Mouse (Mus musculus) fibroblast of lung, adult 2 months (primary cell): ENCODE measurements around the gene Fam209.

Source experiments
- DNase-seq: peaks from one replicate; pipeline ENCODE4 v3.0.0-alpha.2; 2011; ENCODE audit warnings: low read depth

The Fam209 gene

GRCm38 (mm10) chr2:172472318-172472717 lies at the start of gene Fam209:
TSS of gene Fam209 (plus strand) at chr2:172472520.
- no peak for DNase-seq

DNA sequence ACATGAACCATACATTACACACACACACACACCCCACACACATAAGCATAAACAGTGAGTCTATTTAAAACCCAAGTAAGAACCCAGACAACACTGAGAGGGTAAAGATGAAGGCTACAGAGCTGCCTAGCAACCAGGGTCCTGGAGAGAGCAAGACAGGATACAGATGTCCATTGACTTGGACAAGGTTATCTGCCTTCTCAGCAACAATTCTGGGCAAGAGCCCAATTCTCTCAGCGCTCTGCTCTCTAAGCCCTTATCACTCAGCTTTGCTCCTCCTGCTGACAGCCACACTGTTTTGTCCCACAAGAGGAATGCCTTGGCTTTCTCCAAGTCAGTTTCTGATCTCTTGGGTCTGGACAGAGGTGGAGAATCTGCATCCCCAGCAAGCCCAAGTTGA lies 41.7 kb upstream of the Fam209 start:
- DNase-seq = no peak

- DNase-seq = no peak
Measured at GRCm38 (mm10) chr2:172433746-172434145, 38.6 kb upstream of the Fam209 start.

DNA sequence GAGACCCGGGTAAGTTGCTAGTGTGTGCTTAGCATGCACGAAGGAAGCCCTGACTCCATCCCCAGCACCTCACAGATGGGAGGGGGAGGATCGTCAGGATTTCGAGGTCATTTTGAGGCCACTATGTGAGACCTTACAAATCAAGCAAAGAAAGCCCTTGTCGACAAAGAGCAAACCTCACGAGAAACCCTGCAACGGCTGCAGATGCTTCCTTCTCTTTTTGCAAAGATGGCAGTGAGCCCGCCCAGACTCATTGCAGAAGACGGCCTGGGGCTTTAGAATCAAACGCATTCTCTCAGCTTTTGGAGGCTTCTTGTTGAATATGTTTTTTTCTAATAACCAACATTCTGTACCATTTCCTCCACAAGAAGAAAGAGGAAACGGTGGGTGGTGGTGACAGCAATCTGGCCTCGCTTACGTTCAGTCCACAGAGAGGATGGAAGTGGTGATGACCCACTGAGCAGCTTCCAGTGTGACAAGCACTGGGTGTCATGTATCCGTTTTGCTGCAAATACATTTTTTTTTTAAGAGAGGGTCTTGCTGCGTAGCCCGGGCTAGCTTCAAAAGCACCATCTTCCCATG lies 34.9 kb upstream of the Fam209 start:
- no peak for DNase-seq

DNA sequence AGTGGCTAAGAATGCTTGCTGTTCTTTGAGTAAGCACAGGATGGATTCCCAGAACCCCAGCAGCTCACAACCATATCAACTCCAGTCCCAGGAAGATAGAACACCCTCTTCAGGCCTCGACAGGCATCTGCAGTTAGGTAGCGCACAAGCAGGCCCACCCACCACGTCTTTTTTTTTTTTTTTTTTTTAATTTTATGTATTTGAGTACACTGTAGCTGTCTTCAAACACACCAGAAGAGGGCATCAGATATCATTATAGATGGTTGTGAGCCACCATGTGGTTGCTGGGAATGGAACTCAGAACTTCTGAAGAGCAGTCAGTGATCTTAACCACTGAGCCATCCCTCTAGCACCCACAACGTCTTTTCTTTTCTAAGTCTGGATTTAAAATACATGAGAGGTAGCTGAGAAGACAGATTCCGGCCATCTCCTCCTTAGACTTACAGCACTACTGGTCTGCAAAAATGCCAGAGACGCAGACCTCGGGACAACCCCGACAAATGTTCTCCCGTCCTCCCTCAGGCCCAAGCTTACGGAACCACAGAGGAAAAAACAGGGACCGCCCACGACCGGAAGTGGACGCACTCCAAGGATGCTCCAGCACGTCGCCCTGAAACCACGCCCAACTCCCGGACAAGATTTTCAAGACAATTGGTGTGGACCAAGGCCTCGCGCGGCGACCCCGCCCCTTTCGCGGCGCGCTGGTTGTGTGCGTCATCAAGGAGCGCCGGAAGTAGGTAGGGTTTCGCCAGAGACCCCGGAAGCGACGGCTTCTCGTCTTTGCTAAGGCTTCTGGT lies 32.3 kb upstream of the Fam209 start, which contains the start of gene Rtf2:
Rtf2 (plus strand) TSS at position 714 of the 797 bp plus-strand sequence.
- DNase-seq = peak; percentile 93

GRCm38 (mm10) chr2:172440640-172441005 lies 31.7 kb upstream of the Fam209 start:
- DNase-seq = no peak

DNA sequence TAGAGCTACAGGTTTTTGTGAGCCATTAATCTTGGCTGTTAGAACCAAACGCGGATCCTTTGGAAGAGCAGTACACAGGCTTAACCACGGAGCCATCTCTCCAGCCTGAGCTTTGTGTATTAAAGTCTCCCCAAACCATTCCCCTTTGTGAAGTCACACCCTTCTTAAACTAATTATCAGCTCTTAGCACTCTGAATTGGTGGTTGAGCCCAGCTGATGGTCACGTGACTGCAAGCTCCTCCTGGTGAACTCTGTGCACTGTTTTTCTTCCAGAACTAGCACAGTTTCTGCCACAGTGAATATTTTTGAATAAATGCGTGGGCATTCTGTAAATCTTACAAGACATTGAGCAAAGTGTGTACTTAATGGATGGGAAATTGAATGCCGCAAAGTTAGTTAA lies 31.1 kb upstream of the Fam209 start:
- DNase-seq = no peak

- no peak for DNase-seq
Measured at GRCm38 (mm10) chr2:172445617-172446016, 26.7 kb upstream of the Fam209 start.

GRCm38 (mm10) chr2:172447317-172447716 lies 25.0 kb upstream of the Fam209 start:
- no peak for DNase-seq

DNA sequence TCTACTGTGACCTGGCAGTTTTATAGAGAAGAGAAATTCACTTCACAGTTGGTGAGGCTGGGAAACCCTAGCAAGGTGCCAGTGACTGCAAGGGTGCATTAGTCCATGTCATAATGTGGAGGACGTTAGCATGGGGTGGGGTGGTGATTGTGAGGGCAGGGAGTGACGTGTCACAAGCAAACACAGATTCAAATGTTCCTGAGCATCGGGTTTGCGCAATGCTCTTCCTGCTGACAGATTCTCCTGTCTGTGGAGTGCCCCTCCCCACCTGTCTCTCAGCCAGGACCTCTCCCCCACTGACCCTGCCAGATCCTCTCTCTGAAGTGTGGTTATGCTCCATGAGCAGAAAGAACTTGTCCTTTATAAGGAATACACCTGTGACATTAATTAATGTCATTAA lies 24.0 kb upstream of the Fam209 start:
- no peak for DNase-seq

DNA sequence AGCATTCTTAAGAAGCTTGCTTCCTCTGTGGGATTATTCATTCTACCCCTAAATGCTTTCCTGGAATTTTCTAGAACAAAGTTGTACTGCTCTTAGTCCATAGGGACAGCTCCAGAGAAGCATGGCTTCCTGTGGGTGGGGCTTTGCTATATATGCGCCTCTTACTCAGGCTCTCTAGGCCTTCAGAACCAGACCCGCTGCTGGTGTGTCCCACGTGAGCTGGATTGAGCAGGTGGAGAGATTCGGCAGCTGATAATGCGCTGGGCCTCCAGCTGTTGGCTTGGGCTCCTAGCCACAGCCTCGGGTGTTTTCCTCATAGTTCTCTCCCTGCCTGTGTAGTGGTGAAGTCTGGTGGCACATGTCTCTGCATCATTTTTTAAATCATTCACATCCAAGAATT lies 21.7 kb upstream of the Fam209 start:
- no peak for DNase-seq

DNA sequence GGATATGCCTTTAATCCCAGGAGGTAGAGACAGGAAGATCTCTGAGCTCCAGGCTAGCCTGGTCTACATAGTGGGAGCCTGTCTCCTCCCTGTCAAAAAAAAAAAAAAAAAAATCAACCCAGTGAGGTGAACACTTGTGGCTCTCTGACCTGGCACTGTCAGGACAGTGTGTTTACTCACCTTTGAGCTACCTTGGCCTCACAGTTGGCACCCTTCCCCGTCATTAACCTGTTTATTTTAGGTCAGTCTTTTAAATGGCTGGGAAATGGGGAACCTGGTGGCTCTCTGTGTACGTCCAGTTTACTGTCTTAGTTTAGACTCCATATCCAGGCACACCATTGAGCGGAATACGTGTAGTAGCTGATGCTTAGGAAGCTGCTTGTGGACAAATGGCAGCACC lies 20.3 kb upstream of the Fam209 start:
- no peak for DNase-seq

DNA sequence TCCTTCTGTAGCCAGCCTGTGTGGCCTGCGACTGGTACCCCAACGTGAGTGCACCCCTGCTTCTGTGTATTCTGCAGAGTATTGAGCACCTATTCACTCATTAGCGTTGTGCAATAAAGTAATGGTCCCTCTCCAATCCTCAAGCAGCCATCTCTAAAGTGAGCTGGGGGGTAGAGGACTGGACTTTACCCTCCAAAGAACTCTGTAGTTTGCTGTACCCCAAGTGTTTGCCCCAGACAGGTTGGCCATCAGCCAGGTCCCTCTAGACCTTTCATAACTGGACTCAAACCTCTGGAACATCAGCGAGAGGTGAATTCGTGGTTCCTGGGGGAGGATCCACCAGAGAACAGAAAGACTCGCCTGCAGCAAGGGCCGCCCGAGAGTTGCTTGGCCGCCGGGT lies 19.9 kb upstream of the Fam209 start:
- DNase-seq = no peak

DNA sequence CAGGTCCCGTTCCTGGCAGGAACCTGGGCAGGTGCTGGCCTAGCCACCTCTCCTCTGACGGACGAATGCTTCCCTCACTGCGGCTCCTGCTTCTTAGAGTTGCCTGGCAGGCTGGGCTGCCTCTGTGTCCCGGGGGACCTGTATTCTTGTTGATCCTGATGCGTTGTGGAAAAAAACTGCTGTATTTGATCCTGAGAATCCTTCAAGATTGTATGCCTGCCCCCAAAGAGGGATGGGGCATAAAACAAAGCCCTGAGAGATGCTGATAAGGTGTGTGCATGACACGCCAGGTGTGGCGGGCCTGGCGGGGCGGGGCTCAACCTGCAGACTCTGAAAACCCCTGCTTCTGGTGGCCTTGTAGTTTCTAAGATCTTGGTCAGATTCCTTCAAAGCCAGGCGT lies 13.8 kb upstream of the Fam209 start, which contains the start of gene Gcnt7:
Gcnt7 (minus strand) TSS at position 101 of the 400 bp plus-strand sequence.
- DNase-seq = no peak

DNA sequence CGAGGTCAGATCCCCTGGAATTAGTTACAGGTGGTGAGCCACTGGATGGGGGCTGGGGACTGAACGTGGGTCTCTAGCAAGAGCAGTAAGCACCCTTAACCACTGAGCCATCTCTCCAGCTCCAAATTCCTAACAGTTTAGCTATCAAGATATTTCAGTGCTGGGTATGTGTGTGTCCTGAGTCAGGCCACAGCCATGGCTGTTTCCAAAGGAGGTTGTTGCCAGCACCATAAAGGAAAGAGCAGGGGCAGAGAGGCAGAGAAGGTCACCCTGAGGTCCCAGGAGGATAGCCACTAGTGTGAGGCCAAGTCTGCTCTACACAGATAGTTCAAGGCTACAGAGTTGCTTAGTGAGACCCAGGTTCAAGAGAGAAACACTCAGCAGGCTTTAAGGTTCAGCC lies 11.7 kb upstream of the Fam209 start:
- DNase-seq = no peak

DNA sequence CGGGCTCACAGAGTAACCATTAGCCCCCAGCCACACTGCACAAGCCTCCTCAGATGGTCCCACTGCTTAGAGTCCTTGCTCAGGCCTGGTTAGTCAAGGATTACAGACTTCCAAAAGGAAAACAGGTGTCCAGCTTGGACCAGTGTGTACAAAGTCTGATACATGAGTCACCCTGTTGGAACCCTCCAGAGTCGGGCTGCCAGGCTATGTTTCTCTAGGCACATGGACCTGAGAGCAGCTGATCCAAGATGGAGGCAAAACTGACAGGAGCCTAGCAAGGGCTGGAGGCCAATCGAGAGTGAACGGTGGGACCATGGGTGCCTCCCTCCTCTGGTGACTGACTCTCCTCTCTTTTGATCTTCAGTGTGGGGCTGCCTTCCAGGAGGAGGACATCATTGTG lies 9.5 kb upstream of the Fam209 start:
- no peak for DNase-seq

GRCm38 (mm10) chr2:172466427-172467132 lies 5.7 kb upstream of the Fam209 start:
- no peak for DNase-seq

DNA sequence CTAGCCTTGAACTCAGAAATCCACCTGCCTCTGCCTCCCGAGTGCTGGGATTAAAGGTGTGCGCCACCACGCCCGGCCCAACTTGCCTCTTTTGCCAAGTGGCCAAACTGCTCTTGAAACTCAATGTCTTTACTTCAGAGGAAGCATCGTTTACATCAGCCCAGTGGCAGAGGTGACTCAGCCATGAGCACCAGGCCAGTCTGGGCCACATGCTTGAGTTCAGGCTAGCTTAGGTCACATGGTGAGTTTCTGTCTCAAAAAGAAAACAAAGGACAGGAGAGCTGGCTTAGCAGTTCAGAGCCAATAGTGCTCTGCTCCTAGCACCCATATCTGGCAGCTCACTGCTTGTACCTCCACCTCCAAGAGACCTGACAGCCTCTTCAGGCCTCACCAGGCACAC lies 5.1 kb upstream of the Fam209 start:
- DNase-seq = no peak

DNA sequence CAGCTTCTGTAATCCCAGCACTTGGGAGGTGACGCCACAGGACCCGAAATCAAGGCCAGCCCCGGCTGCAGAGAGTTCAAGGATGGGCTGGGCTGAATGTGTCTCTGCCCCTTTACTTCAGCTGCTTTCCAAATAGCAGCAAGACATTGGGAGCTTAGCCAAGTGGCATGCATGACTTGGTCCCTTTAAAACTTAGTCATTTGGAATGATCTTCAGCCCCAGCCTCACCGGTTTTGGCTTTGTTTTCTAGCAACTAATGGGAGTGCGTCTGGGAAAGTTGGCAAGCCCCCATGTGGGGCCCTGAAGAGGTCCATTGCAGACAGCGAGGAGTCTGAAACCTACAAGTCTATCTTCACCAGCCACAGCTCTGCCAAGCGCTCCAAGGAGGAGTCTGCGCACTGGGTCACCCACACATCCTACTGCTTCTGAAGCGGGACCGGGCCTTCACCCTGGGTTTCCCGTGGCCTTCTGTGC lies 3.9 kb upstream of the Fam209 start:
- peak; percentile 41 for DNase-seq

DNA sequence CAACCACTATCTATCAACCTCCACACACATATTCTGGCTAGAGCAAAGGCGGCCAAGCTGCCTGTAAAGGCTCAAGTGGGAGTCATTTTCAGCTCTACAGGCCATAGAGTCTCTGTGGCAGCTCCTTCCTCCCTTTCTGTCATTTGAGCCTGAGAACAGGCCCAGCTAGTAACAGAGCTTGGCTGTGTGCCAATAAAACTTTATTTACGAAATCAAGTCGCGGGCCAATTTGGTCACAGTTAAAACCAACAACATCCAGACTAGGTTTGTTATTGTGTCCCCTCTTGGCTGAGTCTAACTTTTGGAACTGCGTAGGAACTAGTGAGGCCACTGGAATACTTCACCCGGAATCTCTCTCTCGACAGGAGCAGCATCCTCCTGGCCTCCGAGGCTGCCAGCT lies 1.3 kb downstream of the Fam209 start:
- DNase-seq = no peak

- no peak for DNase-seq
Measured at GRCm38 (mm10) chr2:172474970-172475369, 2.6 kb downstream of the Fam209 start.

DNA sequence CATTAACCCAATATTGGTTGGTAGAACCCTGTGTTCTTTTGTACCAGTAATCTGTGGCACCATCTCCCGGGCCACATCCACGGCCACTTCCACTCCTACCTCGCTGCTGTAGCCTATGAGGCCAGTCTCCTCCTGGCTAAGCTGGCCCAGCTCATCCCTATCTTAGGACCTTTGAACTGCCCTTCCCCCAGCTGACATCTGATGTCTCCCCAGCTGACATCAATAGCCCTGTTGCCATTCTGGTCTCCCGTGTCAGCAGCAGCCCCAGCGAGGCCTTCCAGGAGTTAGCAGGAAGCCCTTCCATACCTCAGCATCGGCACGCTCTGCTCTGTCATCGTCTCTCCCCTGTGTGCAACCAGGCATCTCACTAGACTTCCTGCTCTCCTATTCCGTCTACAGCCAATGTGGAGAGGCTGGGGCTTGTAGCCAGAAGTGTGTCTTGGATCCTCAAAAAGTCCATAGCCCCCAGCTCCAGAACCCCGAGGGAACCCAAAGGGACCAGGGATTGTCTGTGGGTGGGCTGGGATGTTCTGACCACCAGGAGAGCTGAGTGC lies 4.5 kb downstream of the Fam209 start:
- DNase-seq = no peak

DNA sequence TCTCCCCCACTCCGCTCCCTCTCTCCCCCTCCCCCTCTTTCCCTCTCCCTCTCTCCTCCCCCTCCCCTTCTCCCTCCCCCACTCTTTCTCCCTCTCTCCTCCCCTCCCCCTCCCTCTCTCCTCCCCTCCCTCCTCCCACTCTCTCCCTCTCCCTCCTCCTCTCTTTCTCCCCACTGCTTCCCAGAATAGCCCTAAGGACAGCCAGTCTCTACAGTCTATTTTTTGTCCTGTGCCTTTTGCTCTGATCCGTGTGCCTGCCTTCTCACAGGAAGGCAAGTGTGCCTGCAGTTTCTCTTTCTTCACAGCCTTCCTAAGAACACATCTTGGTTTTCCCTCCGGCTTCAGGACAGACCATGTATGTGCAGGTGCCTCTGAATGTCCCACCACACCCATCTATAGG lies 5.0 kb downstream of the Fam209 start:
- no peak for DNase-seq
